In genomic region chr4:88721791-88722721, GRCm38 (mm10) we compare ENCODE assay signal across 8 mouse cellular contexts. TPM values are rescaled to one million over a fixed set of nuclear protein-coding genes. Genes with fewer than 3 reads are reported as not detected.
DNase-seq lines count a peak whose midpoint lies in the region; ATAC-seq and TF ChIP-seq lines count a peak whose summit lies in the region.

Gene Gm26566, plus strand, starts transcription at chr4:88721805.
Gene Klhl9, minus strand, starts transcription at chr4:88722465.

- under 1% methylated on average over 82 of the region's 82 CpGs for WGBS in forebrain, embryonic 15.5 days
- WGBS in lung, embryonic 14.5 days: under 1% methylated on average over 77 of the region's 82 CpGs
- WGBS in olfactory bulb, adult 2 months: under 1% methylated on average over 82 of the region's 82 CpGs
- WGBS in thymus, adult 2 months: under 1% methylated on average over 82 of the region's 82 CpGs

- peaks cover 13% of the 10 kb centered on the region for H3K36me3 ChIP-seq in ES-E14 (ENCODE audit: control insufficient read depth, insufficient read depth, low read length, poor library complexity, severe bottlenecking)
- peaks cover 6% of the 10 kb centered on the region; the same call in 1 of the 2 replicates for H3K36me3 ChIP-seq in forebrain, embryonic 15.5 days
- H3K36me3 ChIP-seq in lung, embryonic 14.5 days (ENCODE audit: insufficient read depth): peaks cover 29% of the 10 kb centered on the region
- peaks cover 11% of the 10 kb centered on the region for H3K36me3 ChIP-seq in thymus, adult 2 months (ENCODE audit: control insufficient read depth, insufficient read depth, low read length)

- ATAC-seq in forebrain, embryonic 15.5 days (replicated peaks): peak; percentile 98
- peak; percentile 96 for ATAC-seq in lung, embryonic 14.5 days (ENCODE audit: insufficient read depth)

- peak within 1 kb of the TSS; percentile 94 for H3K9ac ChIP-seq in ES-E14 (ENCODE audit: insufficient read depth, low read depth, low read length, poor library complexity, severe bottlenecking)
- peak within 1 kb of the TSS; percentile 86 for H3K9ac ChIP-seq in forebrain, embryonic 15.5 days (replicated peaks)
- H3K9ac ChIP-seq in lung, embryonic 14.5 days: peak within 1 kb of the TSS; percentile 99

- H3K4me3 ChIP-seq in ES-E14 (ENCODE audit: insufficient read depth in 1 of 2, low read depth in 1 of 2, low read length in 2 of 2, poor library complexity in 1 of 2, severe bottlenecking in 1 of 2): peak within 1 kb of the TSS; percentile 85 to 87
- H3K4me3 ChIP-seq in forebrain, embryonic 15.5 days: peak within 1 kb of the TSS; percentile 91
- peak within 1 kb of the TSS; percentile 78 for H3K4me3 ChIP-seq in layer of hippocampus, adult 2 months
- peak within 1 kb of the TSS; percentile 93 for H3K4me3 ChIP-seq in lung, embryonic 14.5 days (ENCODE audit: low read depth, low read length)
- H3K4me3 ChIP-seq in olfactory bulb, adult 2 months (ENCODE audit: insufficient read depth, low read depth, low read length): peak within 1 kb of the TSS; percentile 96
- peak within 1 kb of the TSS; percentile 81 for H3K4me3 ChIP-seq in thymus, adult 2 months (ENCODE audit: control insufficient read depth, insufficient read depth, low read length)

- peak within 1 kb of the TSS; percentile 78 for H3K4me2 ChIP-seq in forebrain, embryonic 15.5 days (replicated peaks)
- peak within 1 kb of the TSS; percentile 86 for H3K4me2 ChIP-seq in lung, embryonic 14.5 days

- peaks cover 13% of the 10 kb centered on the region for H3K9me3 ChIP-seq in ES-E14 (ENCODE audit: control insufficient read depth, insufficient read depth, low read depth, low read length)
- no peaks in the 10 kb centered on the region for H3K9me3 ChIP-seq in forebrain, embryonic 15.5 days
- H3K9me3 ChIP-seq in lung, embryonic 14.5 days (ENCODE audit: low read depth, low read length): no peaks in the 10 kb centered on the region

- H3K27me3 ChIP-seq in forebrain, embryonic 15.5 days: no peaks in the 10 kb centered on the region
- no peaks in the 10 kb centered on the region for H3K27me3 ChIP-seq in lung, embryonic 14.5 days (ENCODE audit: insufficient read depth, low read length)
- H3K27me3 ChIP-seq in thymus, adult 2 months (ENCODE audit: control insufficient read depth, insufficient read depth, low read length): no peaks in the 10 kb centered on the region

- in situ Hi-C loops in ES-E14 (cut with MboI; ENCODE audit: low sequenced_read_pairs in 2 of 2, unreplicated experiment in 2 of 2): no loop called here

- H3K27ac ChIP-seq in ES-E14 (ENCODE audit: insufficient read depth, low read depth, low read length, poor library complexity, severe bottlenecking): peak within 1 kb of the TSS; percentile 86; the same call in 1 of the 2 replicates
- H3K27ac ChIP-seq in forebrain, embryonic 15.5 days (replicated peaks): peak within 1 kb of the TSS; percentile 94
- H3K27ac ChIP-seq in layer of hippocampus, adult 2 months: peak within 1 kb of the TSS; percentile 98
- peak within 1 kb of the TSS; percentile 98 for H3K27ac ChIP-seq in lung, embryonic 14.5 days (ENCODE audit: low read depth)
- peak within 1 kb of the TSS; percentile 99 for H3K27ac ChIP-seq in olfactory bulb, adult 2 months (ENCODE audit: insufficient read depth, low read depth, low read length)
- peak within 1 kb of the TSS; percentile 46 for H3K27ac ChIP-seq in thymus, adult 2 months (ENCODE audit: control insufficient read depth, insufficient read depth, low read length)

- intact Hi-C loops in heart, postnatal 36 days (cut with DNase I): no loop called here

- H3K4me1 ChIP-seq in ES-E14 (ENCODE audit: control insufficient read depth in 2 of 2, insufficient read depth in 2 of 2, low read length in 2 of 2, poor library complexity in 1 of 2): no peaks in the 10 kb centered on the region
- H3K4me1 ChIP-seq in forebrain, embryonic 15.5 days: peaks cover 34% of the 10 kb centered on the region
- peaks cover 16% of the 10 kb centered on the region for H3K4me1 ChIP-seq in lung, embryonic 14.5 days (ENCODE audit: insufficient read depth)
- peaks cover 2% of the 10 kb centered on the region for H3K4me1 ChIP-seq in olfactory bulb, adult 2 months (ENCODE audit: control insufficient read depth, insufficient read depth, low read length)
- peaks cover 15% of the 10 kb centered on the region for H3K4me1 ChIP-seq in thymus, adult 2 months (replicated peaks; ENCODE audit: control insufficient read depth, insufficient read depth, low read length)

- peak; percentile 93 for TF ChIP-seq POLR2A in olfactory bulb, adult 2 months (IDR thresholded peaks at IDR 0.05; ENCODE audit: insufficient read depth, low read depth, low read length)
- TF ChIP-seq POLR2A in thymus, adult 2 months (IDR thresholded peaks at IDR 0.05; ENCODE audit: control insufficient read depth, extremely low read depth, insufficient read depth, low read length, poor library complexity): peak; percentile 71

- TF ChIP-seq CTCF in layer of hippocampus, adult 2 months (conservative IDR thresholded peaks at IDR 0.05): no peak
- TF ChIP-seq CTCF in lung, embryonic 14.5 days (IDR thresholded peaks at IDR 0.05; ENCODE audit: low read depth): no peak
- no peak for TF ChIP-seq CTCF in olfactory bulb, adult 2 months (IDR thresholded peaks at IDR 0.05; ENCODE audit: insufficient read depth, low read depth, low read length)
- TF ChIP-seq CTCF in thymus, adult 2 months (IDR thresholded peaks at IDR 0.05; ENCODE audit: borderline replicate concordance, control insufficient read depth, extremely low read depth, insufficient read depth, low read length, poor library complexity): peak; percentile 38; the same call in 1 of the 2 replicates

- peak; percentile 71 for DNase-seq in ES-E14 (ENCODE audit: low read depth, low spot score)
- DNase-seq in cerebellum, adult 11-12 months: peak; percentile 94
- DNase-seq in heart, postnatal 36 days: peak; percentile 88 to 95
- DNase-seq in layer of hippocampus, adult 2 months (ENCODE audit: low spot score in 2 of 2): peak; percentile 88 to 92
- peak; percentile 98 for DNase-seq in lung, embryonic 14.5 days
- DNase-seq in thymus, adult 2 months: peak; percentile 88

TF ChIP-seq in ES-E14, 5 proteins besides CTCF, POLR2A, EP300 and RAD21:
- TF ChIP-seq ZNF384 (IDR thresholded peaks at IDR 0.05; ENCODE audit: low read depth, low read length) (no peak), ZC3H11A (IDR thresholded peaks at IDR 0.05; ENCODE audit: borderline replicate concordance, low read depth, low read length) (no peak), CHD2 (IDR thresholded peaks at IDR 0.05; ENCODE audit: low read depth, low read length) (no peak), HCFC1 (IDR thresholded peaks at IDR 0.05; ENCODE audit: borderline replicate concordance, insufficient read depth, low read length) (no peak), MAFK (IDR thresholded peaks at IDR 0.05; ENCODE audit: insufficient read depth, low read depth, low read length) (no peak)
TF ChIP-seq in ES-E14: peak in this region for 0.

RNA-seq across cellular contexts. Expression of gene Gm26566, which starts in this region (rescaled TPM):
- total RNA-seq in ES-E14 (2012; rRNA removed): 3.7 and 5.3 TPM in 2 replicates
- polyA plus RNA-seq in forebrain, embryonic 15.5 days (2015; fragmentation: Nextera tagmentation; extraction: Ambion mirVana): 1.6 and 2.3 TPM in 2 replicates
- total RNA-seq in heart, postnatal 36 days (2021): under 1 TPM; 0.39 to 0.43 TPM
- 1 to 10 TPM; 1.3 to 1.5 TPM for total RNA-seq in layer of hippocampus, adult 2 months (2021)
- 1.1 TPM in 2 replicates for polyA plus RNA-seq in lung, embryonic 14.5 days (2014; fragmentation: Nextera tagmentation; extraction: Ambion mirVana)
- not detected in 2 replicates for polyA plus RNA-seq in olfactory bulb, adult 2 months (2012; ENCODE audit: insufficient read depth, insufficient read length, low replicate concordance, missing spikeins)
- 0.86 and 1.5 TPM in 2 replicates for polyA plus RNA-seq in thymus, adult 2 months (2012; rRNA removed)

RNA-seq across cellular contexts. Expression of gene Klhl9, which starts in this region (rescaled TPM):
- 20.7 and 31.5 TPM in 2 replicates for total RNA-seq in ES-E14 (2012; rRNA removed)
- polyA plus RNA-seq in forebrain, embryonic 15.5 days (2015; fragmentation: Nextera tagmentation; extraction: Ambion mirVana): 117 and 128 TPM in 2 replicates
- 10 to 100 TPM; 69.3 to 71.1 TPM for total RNA-seq in heart, postnatal 36 days (2021)
- total RNA-seq in layer of hippocampus, adult 2 months (2021): 100 to 1,000 TPM; 105 to 107 TPM
- 117 TPM in 2 replicates for polyA plus RNA-seq in lung, embryonic 14.5 days (2014; fragmentation: Nextera tagmentation; extraction: Ambion mirVana)
- polyA plus RNA-seq in olfactory bulb, adult 2 months (2012; ENCODE audit: insufficient read depth, insufficient read length, low replicate concordance, missing spikeins): not detected in 2 replicates
- polyA plus RNA-seq in thymus, adult 2 months (2012; rRNA removed): 21.3 and 29.3 TPM in 2 replicates

Comparison
In these comparisons a context has a peak if more than half of its experiments do, and no peak if none do; other contexts are left out.
1. Peak in every context shown above with its lines: DNase-seq, ATAC-seq, H3K4me3 ChIP-seq and H3K27ac ChIP-seq.
2. H3K27ac ChIP-seq: peak in every context shown above with its lines; median percentile 99 in olfactory bulb, adult 2 months; 98 in layer of hippocampus, adult 2 months; 98 in lung, embryonic 14.5 days; 94 in forebrain, embryonic 15.5 days; 86 in ES-E14; 46 in thymus, adult 2 months.